ENCODE assay signal across 20 mouse cellular contexts in the genomic region with DNA sequence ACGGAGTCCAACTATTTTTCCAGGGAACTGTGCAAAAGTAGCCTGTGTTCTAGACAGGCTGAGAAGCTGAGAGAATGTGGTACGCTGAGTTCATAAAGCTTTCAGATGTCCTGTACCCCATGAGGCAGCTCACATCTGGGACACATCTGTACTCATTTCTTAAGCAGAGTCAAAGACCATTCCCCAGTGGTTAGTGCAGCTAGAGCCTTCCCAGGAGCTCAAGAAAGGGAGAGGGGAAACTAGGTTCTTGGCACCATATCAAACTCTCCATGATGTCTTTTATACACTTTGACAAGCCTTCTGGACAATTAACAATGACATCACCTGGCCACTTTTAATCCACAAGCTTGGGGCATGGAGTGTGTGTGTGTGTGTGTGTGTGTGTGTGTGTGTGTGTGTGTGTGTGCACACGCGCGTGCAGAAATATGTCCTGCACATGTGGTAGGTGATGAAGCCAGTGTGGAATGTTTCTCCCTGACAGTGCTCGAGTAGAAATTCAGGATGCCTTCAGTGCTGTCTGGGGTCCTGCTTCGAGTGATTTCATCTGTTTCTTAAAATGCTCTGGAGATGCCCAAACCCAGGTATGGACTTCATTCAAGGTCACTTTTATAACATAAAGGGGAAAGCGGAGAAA.
A peak's percentile ranks its signal among the peaks of the same experiment; 100 is the strongest.
DNase-seq lines count a peak whose midpoint lies in the region; ATAC-seq and TF ChIP-seq lines count a peak whose summit lies in the region.
"Had no signal": no experiment of that assay in that cellular context is flagged by ENCODE, and none has a peak within 500 bp of the region (broad histone marks: within the 10 kb centered on the region; RNA-seq: fewer than 3 reads in every experiment).

No protein-coding gene starts in this region.

- H3K27ac ChIP-seq in forebrain, embryonic 14.5 days (ENCODE audit: low read depth, low read length): no peak overlapping the region
- no peak overlapping the region for H3K27ac ChIP-seq in forebrain, embryonic 12.5 days
- no peak overlapping the region for H3K27ac ChIP-seq in lung, embryonic 14.5 days (ENCODE audit: low read depth)
- H3K27ac ChIP-seq in embryonic facial prominence, embryonic 15.5 days (replicated peaks): peak overlapping the region; percentile 58
- H3K27ac ChIP-seq: left cerebral cortex, adult 2 months had no signal

- H3K9me3 ChIP-seq in forebrain, embryonic 14.5 days (replicated peaks; ENCODE audit: control insufficient read depth, low read length): no peaks in the 10 kb centered on the region
- H3K9me3 ChIP-seq in forebrain, embryonic 12.5 days: no peaks in the 10 kb centered on the region
- H3K9me3 ChIP-seq in lung, embryonic 14.5 days (ENCODE audit: low read depth, low read length): no peaks in the 10 kb centered on the region
- H3K9me3 ChIP-seq in embryonic facial prominence, embryonic 15.5 days (replicated peaks): no peaks in the 10 kb centered on the region

- 84% methylated on average over 8 of the region's 8 CpGs for WGBS in forebrain, embryonic 14.5 days
- 87% methylated on average over 7 of the region's 8 CpGs for WGBS in forebrain, embryonic 12.5 days
- WGBS in lung, embryonic 14.5 days: 72% methylated on average over 8 of the region's 8 CpGs
- 44% methylated on average over 8 of the region's 8 CpGs for WGBS in embryonic facial prominence, embryonic 15.5 days

- H3K27me3 ChIP-seq in forebrain, embryonic 14.5 days (replicated peaks; ENCODE audit: control insufficient read depth, insufficient read depth, low read length): no peaks in the 10 kb centered on the region
- no peaks in the 10 kb centered on the region for H3K27me3 ChIP-seq in forebrain, embryonic 12.5 days
- H3K27me3 ChIP-seq in lung, embryonic 14.5 days (ENCODE audit: insufficient read depth, low read length): no peaks in the 10 kb centered on the region
- H3K27me3 ChIP-seq in embryonic facial prominence, embryonic 15.5 days: no peaks in the 10 kb centered on the region
- H3K27me3 ChIP-seq: CH12.LX; heart, embryonic 12.5 days had no signal

- peak; percentile 45 for DNase-seq in forebrain, embryonic 14.5 days (ENCODE audit: low spot score)
- peak; percentile 42 for DNase-seq in lung, embryonic 14.5 days
- DNase-seq in lung, postnatal 10 days: no peak
- DNase-seq in testis, postnatal 14 days (ENCODE audit: low spot score): no peak
- DNase-seq: cerebellum, adult 8-10 months; heart, postnatal 4 days; kidney, adult 8-10 months; kidney, postnatal 14 days; liver; lung, postnatal 14 days; right cerebral cortex, postnatal 14 days; thymus, adult 18-20 months; thymus, postnatal 4 days had no signal

- no peaks in the 10 kb centered on the region for H3K36me3 ChIP-seq in forebrain, embryonic 14.5 days (ENCODE audit: control insufficient read depth, insufficient read depth, low read length)
- H3K36me3 ChIP-seq in forebrain, embryonic 12.5 days (replicated peaks): no peaks in the 10 kb centered on the region
- no peaks in the 10 kb centered on the region for H3K36me3 ChIP-seq in lung, embryonic 14.5 days (ENCODE audit: insufficient read depth)
- no peaks in the 10 kb centered on the region for H3K36me3 ChIP-seq in embryonic facial prominence, embryonic 15.5 days
- H3K36me3 ChIP-seq: heart, embryonic 12.5 days had no signal

- no peak overlapping the region for H3K4me3 ChIP-seq in forebrain, embryonic 14.5 days (ENCODE audit: low read depth, low read length)
- H3K4me3 ChIP-seq in forebrain, embryonic 12.5 days (replicated peaks): no peak overlapping the region
- no peak overlapping the region for H3K4me3 ChIP-seq in lung, embryonic 14.5 days (ENCODE audit: low read depth, low read length)
- no peak overlapping the region for H3K4me3 ChIP-seq in embryonic facial prominence, embryonic 15.5 days (replicated peaks)
- H3K4me3 ChIP-seq: heart, embryonic 12.5 days; left cerebral cortex, adult 2 months; megakaryocyte, embryonic 14.5 days had no signal

- H3K4me1 ChIP-seq in forebrain, embryonic 14.5 days (ENCODE audit: control insufficient read depth, insufficient read depth, low read length): peaks cover 6% of the 10 kb centered on the region; the same call in 1 of the 2 replicates
- peaks cover 10% of the 10 kb centered on the region for H3K4me1 ChIP-seq in forebrain, embryonic 12.5 days
- peaks cover 6% of the 10 kb centered on the region; the same call in 1 of the 2 replicates for H3K4me1 ChIP-seq in lung, embryonic 14.5 days (ENCODE audit: insufficient read depth)
- 0 out of 2 replicates have a peak, but pooled peaks cover 14% of the 10 kb centered on the region for H3K4me1 ChIP-seq in embryonic facial prominence, embryonic 15.5 days
- H3K4me1 ChIP-seq: megakaryocyte, embryonic 14.5 days had no signal

- no peak overlapping the region for H3K9ac ChIP-seq in forebrain, embryonic 14.5 days (ENCODE audit: low read length)
- no peak overlapping the region for H3K9ac ChIP-seq in forebrain, embryonic 12.5 days
- H3K9ac ChIP-seq in lung, embryonic 14.5 days: no peak overlapping the region
- H3K9ac ChIP-seq in embryonic facial prominence, embryonic 15.5 days: no peak overlapping the region
- H3K9ac ChIP-seq: heart, embryonic 12.5 days had no signal

- no peak for ATAC-seq in forebrain, embryonic 14.5 days
- no peak for ATAC-seq in forebrain, embryonic 12.5 days (ENCODE audit: low FRiP score)
- ATAC-seq in lung, embryonic 14.5 days (ENCODE audit: insufficient read depth): peak; percentile 26; the same call in 1 of the 2 replicates
- peak; percentile 75 for ATAC-seq in embryonic facial prominence, embryonic 15.5 days (ENCODE audit: insufficient number of reproducible peaks, low FRiP score, low TSS enrichment, low read depth)
- no peak for ATAC-seq in megakaryocyte, adult 5-6 weeks (ENCODE audit: poor library complexity, severe bottlenecking)

- TF ChIP-seq CTCF in lung, embryonic 14.5 days (IDR thresholded peaks at IDR 0.05; ENCODE audit: low read depth): no peak

- H3K4me2 ChIP-seq in forebrain, embryonic 14.5 days (ENCODE audit: low read length): no peak overlapping the region
- no peak overlapping the region for H3K4me2 ChIP-seq in forebrain, embryonic 12.5 days
- no peak overlapping the region for H3K4me2 ChIP-seq in lung, embryonic 14.5 days
- no peak overlapping the region for H3K4me2 ChIP-seq in embryonic facial prominence, embryonic 15.5 days (replicated peaks)
- H3K4me2 ChIP-seq: heart, embryonic 12.5 days had no signal

Comparison
In these comparisons a context has a peak if more than half of its experiments do, and no peak if none do; other contexts are left out.
1. DNase-seq: peak in forebrain, embryonic 14.5 days (single experiment) and lung, embryonic 14.5 days (single experiment); none in lung, postnatal 10 days (single experiment) and testis, postnatal 14 days (single experiment).
2. ATAC-seq: peak in lung, embryonic 14.5 days (single experiment) and embryonic facial prominence, embryonic 15.5 days (single experiment); none in forebrain, embryonic 14.5 days (single experiment), forebrain, embryonic 12.5 days (single experiment) and megakaryocyte, adult 5-6 weeks (single experiment).